Mouse (Mus musculus): Measurements from ENCODE around the gene Klk1b26. TPM values are rescaled to one million over a fixed set of nuclear protein-coding genes. Genes with fewer than 3 reads are reported as not detected.
"Not testable (repeated sequence)": the region's sequence is repeated elsewhere in the genome, so short reads cannot be mapped to it uniquely, and the experiment has no call there.

The Klk1b26 gene
- polyA plus RNA-seq, 1 experiment from 2014 or later = not detected

DNA sequence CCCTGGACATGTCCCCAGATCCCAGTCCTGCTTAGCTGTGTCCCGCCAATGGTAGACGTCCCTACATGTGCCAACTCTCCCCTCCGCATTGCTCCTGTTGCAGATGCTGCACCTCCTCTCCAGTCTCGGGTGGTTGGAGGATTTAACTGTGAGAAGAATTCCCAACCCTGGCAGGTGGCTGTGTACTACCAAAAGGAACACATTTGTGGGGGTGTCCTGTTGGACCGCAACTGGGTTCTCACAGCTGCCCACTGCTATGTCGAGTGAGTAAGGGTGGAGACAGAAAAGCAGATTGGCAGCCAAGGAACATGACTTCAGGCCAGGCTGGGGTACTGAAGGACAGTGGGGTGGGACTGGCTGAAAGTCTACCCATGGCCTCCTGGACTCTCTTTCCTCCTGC lies 2.7 kb downstream of the Klk1b26 start:
- H3K36me3 ChIP-seq (ENCODE audit: control insufficient read depth, insufficient read depth, low read length); H3K4me2 ChIP-seq (ENCODE audit: low read length); H3K27me3 ChIP-seq (replicated peaks; ENCODE audit: control insufficient read depth, insufficient read depth, low read length); H3K27ac ChIP-seq (ENCODE audit: low read depth); H3K4me1 ChIP-seq (replicated peaks; ENCODE audit: control insufficient read depth, insufficient read depth, low read length); H3K9me3 ChIP-seq (ENCODE audit: control insufficient read depth, low read length); DNase-seq (ENCODE audit: low spot score); H3K4me3 ChIP-seq (ENCODE audit: low read depth, low read length); ATAC-seq (replicated peaks; ENCODE audit: low FRiP score, low TSS enrichment, low read depth); H3K9ac ChIP-seq (ENCODE audit: low read length): not testable (repeated sequence)
- 78% methylated on average over 6 of the region's 6 CpGs for WGBS

DNA sequence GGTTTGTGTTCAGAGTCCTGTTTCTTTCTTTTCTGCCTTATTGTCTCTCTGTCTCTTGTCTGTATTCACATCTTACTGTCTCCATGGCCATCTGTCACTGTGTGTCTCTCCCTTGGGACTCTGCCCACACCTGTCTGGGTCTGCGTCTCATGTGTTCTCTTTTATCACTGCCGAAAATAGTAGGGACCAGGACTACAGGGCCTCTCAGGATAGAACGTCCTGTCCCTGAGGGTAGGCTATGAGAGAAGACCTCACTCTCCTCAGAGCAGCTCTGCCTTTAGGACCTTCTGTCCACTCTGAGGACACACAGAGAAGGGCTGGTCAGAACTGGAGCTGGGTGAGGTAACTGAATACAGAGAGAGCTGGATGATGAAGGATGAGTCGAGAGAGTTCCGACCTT lies 3.1 kb downstream of the Klk1b26 start:
- Histone ChIP-seq H3K9ac (ENCODE audit: low read length) (no peak overlapping the region), H3K4me3 (ENCODE audit: low read depth, low read length) (no peak overlapping the region), H3K36me3 (ENCODE audit: control insufficient read depth, insufficient read depth, low read length) (no peaks in the 10 kb centered on the region), H3K4me1 (replicated peaks; ENCODE audit: control insufficient read depth, insufficient read depth, low read length) (no peaks in the 10 kb centered on the region), H3K4me2 (ENCODE audit: low read length) (no peak overlapping the region), H3K9me3 (ENCODE audit: control insufficient read depth, low read length) (no peaks in the 10 kb centered on the region), H3K27ac (ENCODE audit: low read depth) (no peak overlapping the region), H3K27me3 (replicated peaks; ENCODE audit: control insufficient read depth, insufficient read depth, low read length) (no peaks in the 10 kb centered on the region)
- ATAC-seq (replicated peaks; ENCODE audit: low FRiP score, low TSS enrichment, low read depth) = no peak
- no peak for DNase-seq (ENCODE audit: low spot score)
- 84% methylated on average over 5 of the region's 5 CpGs for whole genome bisulfite sequencing

DNA sequence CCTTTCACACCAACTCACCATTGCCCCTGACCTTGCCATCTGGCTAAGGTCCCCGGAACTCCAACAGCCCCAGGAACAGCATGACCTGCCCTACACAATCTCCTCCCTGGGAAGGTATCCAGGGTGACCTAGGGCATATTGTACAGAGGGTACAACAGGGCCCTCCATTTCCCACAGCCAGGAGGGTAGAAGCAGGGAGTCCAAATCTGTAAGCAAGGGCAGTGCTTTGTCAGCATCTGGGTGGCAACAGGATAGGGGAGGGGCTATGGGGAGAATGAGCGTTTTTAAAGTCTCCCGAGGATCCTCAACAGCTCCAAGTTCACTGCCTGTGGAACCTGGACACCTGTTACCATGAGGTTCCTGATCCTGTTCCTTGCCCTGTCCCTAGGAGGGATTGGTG lies 40.0 kb downstream of the Klk1b26 start, which contains the start of gene Klk1b27:
Gene Klk1b27 (plus strand): TSS at position 301 of the 400 bp plus-strand sequence.
- H3K4me2 ChIP-seq (ENCODE audit: low read length); H3K4me1 ChIP-seq (replicated peaks; ENCODE audit: control insufficient read depth, insufficient read depth, low read length); H3K9me3 ChIP-seq (ENCODE audit: control insufficient read depth, low read length); H3K36me3 ChIP-seq (ENCODE audit: control insufficient read depth, insufficient read depth, low read length); ATAC-seq (replicated peaks; ENCODE audit: low FRiP score, low TSS enrichment, low read depth); DNase-seq (ENCODE audit: low spot score); H3K27me3 ChIP-seq (replicated peaks; ENCODE audit: control insufficient read depth, insufficient read depth, low read length); H3K9ac ChIP-seq (ENCODE audit: low read length); H3K27ac ChIP-seq (ENCODE audit: low read depth); H3K4me3 ChIP-seq (ENCODE audit: low read depth, low read length): not testable (repeated sequence)
- 47% methylated on average over 3 of the region's 3 CpGs for WGBS

Other genes with a start within 250 kb of the Klk1b26 start
- gene Klk12, start 243.3 kb upstream of the Klk1b26 start, polyA plus RNA-seq (2014; fragmentation: Nextera tagmentation; extraction: Ambion mirVana) = not detected in 2 replicates
- gene Klk11, start 237.6 kb upstream of the Klk1b26 start, polyA plus RNA-seq (2014; fragmentation: Nextera tagmentation; extraction: Ambion mirVana) = not detected in 2 replicates
- 1.1 and 1.4 TPM in 2 replicates for gene Klk10, start 231.1 kb upstream of the Klk1b26 start, polyA plus RNA-seq (2014; fragmentation: Nextera tagmentation; extraction: Ambion mirVana)
- not detected in 2 replicates for gene Klk9, start 220.3 kb upstream of the Klk1b26 start, polyA plus RNA-seq (2014; fragmentation: Nextera tagmentation; extraction: Ambion mirVana)
- gene Klk8, start 214.6 kb upstream of the Klk1b26 start, polyA plus RNA-seq (2014; fragmentation: Nextera tagmentation; extraction: Ambion mirVana) = 26.7 and 29.9 TPM in 2 replicates
- gene Klk7, start 200.9 kb upstream of the Klk1b26 start, polyA plus RNA-seq (2014; fragmentation: Nextera tagmentation; extraction: Ambion mirVana) = 0.12 TPM in 1 of 2 replicates, not detected in the other
- gene Klk6, start 187.7 kb upstream of the Klk1b26 start, polyA plus RNA-seq (2014; fragmentation: Nextera tagmentation; extraction: Ambion mirVana) = 0.16 TPM in 1 of 2 replicates, not detected in the other
- gene Klk5, start 170.2 kb upstream of the Klk1b26 start, polyA plus RNA-seq (2014; fragmentation: Nextera tagmentation; extraction: Ambion mirVana) = not detected in 2 replicates
- not detected in 2 replicates for gene Klk4, start 131.0 kb upstream of the Klk1b26 start, polyA plus RNA-seq (2014; fragmentation: Nextera tagmentation; extraction: Ambion mirVana)
- not detected in 2 replicates for gene Klk15, start 78.4 kb upstream of the Klk1b26 start, polyA plus RNA-seq (2014; fragmentation: Nextera tagmentation; extraction: Ambion mirVana)
- gene Klk1b8, start 61.5 kb upstream of the Klk1b26 start, polyA plus RNA-seq (2014; fragmentation: Nextera tagmentation; extraction: Ambion mirVana) = not detected in 2 replicates
- not detected in 2 replicates for gene Klk1b1, start 45.4 kb upstream of the Klk1b26 start, polyA plus RNA-seq (2014; fragmentation: Nextera tagmentation; extraction: Ambion mirVana)
- gene Klk1b9, start 36.1 kb upstream of the Klk1b26 start, polyA plus RNA-seq (2014; fragmentation: Nextera tagmentation; extraction: Ambion mirVana) = not detected in 2 replicates
- not detected in 2 replicates for gene Klk1b11, start 16.3 kb upstream of the Klk1b26 start, polyA plus RNA-seq (2014; fragmentation: Nextera tagmentation; extraction: Ambion mirVana)
- gene Klk1b27, start 40.1 kb downstream of the Klk1b26 start, polyA plus RNA-seq (2014; fragmentation: Nextera tagmentation; extraction: Ambion mirVana) = not detected in 2 replicates
- gene Klk1b21, start 90.2 kb downstream of the Klk1b26 start, polyA plus RNA-seq (2014; fragmentation: Nextera tagmentation; extraction: Ambion mirVana) = not detected in 2 replicates
- gene Klk1b22, start 100.5 kb downstream of the Klk1b26 start, polyA plus RNA-seq (2014; fragmentation: Nextera tagmentation; extraction: Ambion mirVana) = not detected in 2 replicates
- gene Klk1b16, start 124.6 kb downstream of the Klk1b26 start, polyA plus RNA-seq (2014; fragmentation: Nextera tagmentation; extraction: Ambion mirVana) = not detected in 2 replicates
- not detected in 2 replicates for gene Klk1b24, start 176.1 kb downstream of the Klk1b26 start, polyA plus RNA-seq (2014; fragmentation: Nextera tagmentation; extraction: Ambion mirVana)
- not detected in 2 replicates for gene Klk1b3, start 186.0 kb downstream of the Klk1b26 start, polyA plus RNA-seq (2014; fragmentation: Nextera tagmentation; extraction: Ambion mirVana)
- gene Klk1b4, start 195.3 kb downstream of the Klk1b26 start, polyA plus RNA-seq (2014; fragmentation: Nextera tagmentation; extraction: Ambion mirVana) = not detected in 2 replicates
- gene Klk1b5, start 203.8 kb downstream of the Klk1b26 start, polyA plus RNA-seq (2014; fragmentation: Nextera tagmentation; extraction: Ambion mirVana) = not detected in 2 replicates
- gene Klk1, start 213.2 kb downstream of the Klk1b26 start, polyA plus RNA-seq (2014; fragmentation: Nextera tagmentation; extraction: Ambion mirVana) = 0.39 and 1.8 TPM in 2 replicates
- gene Gm36864, start 224.0 kb downstream of the Klk1b26 start, polyA plus RNA-seq (2014; fragmentation: Nextera tagmentation; extraction: Ambion mirVana) = not detected in 2 replicates
- 1.1 and 1.6 TPM in 2 replicates for gene 1700028J19Rik, start 234.5 kb downstream of the Klk1b26 start, polyA plus RNA-seq (2014; fragmentation: Nextera tagmentation; extraction: Ambion mirVana)
- gene 2410002F23Rik, start 234.6 kb downstream of the Klk1b26 start, polyA plus RNA-seq (2014; fragmentation: Nextera tagmentation; extraction: Ambion mirVana) = 124 and 129 TPM in 2 replicates
- gene Acp4, start 245.2 kb downstream of the Klk1b26 start, polyA plus RNA-seq (2014; fragmentation: Nextera tagmentation; extraction: Ambion mirVana) = not detected in 2 replicates
- gene Gm15517, start 249.3 kb downstream of the Klk1b26 start, polyA plus RNA-seq (2014; fragmentation: Nextera tagmentation; extraction: Ambion mirVana) = not detected in 2 replicates